Mouse (Mus musculus) G1E-ER4 (cell line): Measurements from ENCODE around the gene Gna15. TPM values are rescaled to one million over a fixed set of nuclear protein-coding genes. Genes with fewer than 3 reads are reported as not detected.

Source experiments
- GATA1 ChIP-seq: IDR thresholded peaks from one replicate; pipeline ENCODE4 v1.8.0; 2012; ENCODE audit warnings: low read length, inconsistent platforms
- polyA plus RNA-seq: library from polyadenylated mRNA; stranded (reverse); fragments of >175 nt; gene quantifications from 2 replicates; pipeline ENCODE4 v1.2.3, GENCODE M21; 2012

The Gna15 gene
- polyA plus RNA-seq, 1 experiment: 47.3 TPM

- TF ChIP-seq GATA1: no peak
These were observed 51.0 kb downstream of the Gna15 start for GRCm38 (mm10) chr10:81473003-81473451.

- TF ChIP-seq GATA1: no peak
These were observed 51.5 kb downstream of the Gna15 start for GRCm38 (mm10) chr10:81472403-81473002.

- TF ChIP-seq GATA1: no peak
These were observed 53.6 kb downstream of the Gna15 start for GRCm38 (mm10) chr10:81470454-81470853.

- no peak for TF ChIP-seq GATA1
These were observed 54.8 kb downstream of the Gna15 start for GRCm38 (mm10) chr10:81469253-81469652.

- TF ChIP-seq GATA1: no peak
These were observed 56.3 kb downstream of the Gna15 start for GRCm38 (mm10) chr10:81467670-81468235.

- TF ChIP-seq GATA1: no peak
These were observed 57.1 kb downstream of the Gna15 start for GRCm38 (mm10) chr10:81466881-81467280.

GRCm38 (mm10) chr10:81466066-81466465 lies 58.0 kb downstream of the Gna15 start:
- no peak for TF ChIP-seq GATA1

GRCm38 (mm10) chr10:81465265-81465645 lies 58.8 kb downstream of the Gna15 start:
- TF ChIP-seq GATA1: no peak

- no peak for TF ChIP-seq GATA1
These were observed 59.4 kb downstream of the Gna15 start for GRCm38 (mm10) chr10:81464405-81465264.

GRCm38 (mm10) chr10:81463531-81463930 lies 60.5 kb downstream of the Gna15 start:
- no peak for TF ChIP-seq GATA1

GRCm38 (mm10) chr10:81462917-81463316 lies 61.1 kb downstream of the Gna15 start:
- no peak for TF ChIP-seq GATA1

GRCm38 (mm10) chr10:81462415-81462804 lies 61.6 kb downstream of the Gna15 start:
- no peak for TF ChIP-seq GATA1

GRCm38 (mm10) chr10:81461673-81462414 lies 62.2 kb downstream of the Gna15 start:
- no peak for TF ChIP-seq GATA1

- TF ChIP-seq GATA1: no peak
These were observed 63.1 kb downstream of the Gna15 start for GRCm38 (mm10) chr10:81460951-81461350.

- no peak for TF ChIP-seq GATA1
These were observed 63.6 kb downstream of the Gna15 start for GRCm38 (mm10) chr10:81460471-81460870.

GRCm38 (mm10) chr10:81459399-81459798 lies 64.6 kb downstream of the Gna15 start:
- no peak for TF ChIP-seq GATA1
